Comparison of ENCODE assay signal across 17 mouse cellular contexts in genomic region chr7:143038174-143038931, GRCm38 (mm10). TPM values are rescaled to one million over a fixed set of nuclear protein-coding genes. Genes with fewer than 3 reads are reported as not detected.
DNase-seq lines count a peak whose midpoint lies in the region; ATAC-seq lines count a peak whose summit lies in the region.
"Had no signal": no experiment of that assay in that cellular context is flagged by ENCODE, and none has a peak within 500 bp of the region (broad histone marks: within the 10 kb centered on the region; RNA-seq: fewer than 3 reads in every experiment).

No protein-coding gene starts in this region.

- no peak overlapping the region for H3K4me2 ChIP-seq in liver, embryonic 13.5 days
- no peak overlapping the region for H3K4me2 ChIP-seq in liver, embryonic 12.5 days
- H3K4me2 ChIP-seq in midbrain, embryonic 14.5 days (ENCODE audit: low read length) = no peak overlapping the region
- H3K4me2 ChIP-seq: heart, embryonic 15.5 days; hindbrain, embryonic 14.5 days had no signal

- H3K4me3 ChIP-seq in liver, embryonic 13.5 days (replicated peaks) = no peak overlapping the region
- no peak overlapping the region for H3K4me3 ChIP-seq in liver, embryonic 12.5 days
- no peak overlapping the region for H3K4me3 ChIP-seq in brown adipose tissue, adult 24 weeks (ENCODE audit: insufficient read depth, low read depth, low read length)
- no peak overlapping the region for H3K4me3 ChIP-seq in midbrain, embryonic 14.5 days (replicated peaks; ENCODE audit: low read depth, low read length)
- H3K4me3 ChIP-seq: forebrain, embryonic 10.5 days; heart, embryonic 15.5 days; myocyte had no signal

- no peak overlapping the region for H3K9ac ChIP-seq in liver, embryonic 13.5 days
- no peak overlapping the region for H3K9ac ChIP-seq in liver, embryonic 12.5 days
- no peak overlapping the region for H3K9ac ChIP-seq in midbrain, embryonic 14.5 days (replicated peaks; ENCODE audit: low read length)
- H3K9ac ChIP-seq: heart, embryonic 15.5 days; hindbrain, embryonic 14.5 days had no signal

- no peaks in the 10 kb centered on the region for H3K36me3 ChIP-seq in liver, embryonic 13.5 days
- no peaks in the 10 kb centered on the region for H3K36me3 ChIP-seq in liver, embryonic 12.5 days
- H3K36me3 ChIP-seq in midbrain, embryonic 14.5 days (ENCODE audit: control insufficient read depth, insufficient read depth, low read length) = no peaks in the 10 kb centered on the region
- H3K36me3 ChIP-seq: forebrain, embryonic 10.5 days; heart, embryonic 15.5 days had no signal

- 44% methylated on average over 3 of the region's 3 CpGs for WGBS in liver, embryonic 13.5 days (ENCODE audit: insufficient replicate concordance)
- 49% methylated on average over 3 of the region's 3 CpGs for WGBS in liver, embryonic 12.5 days (ENCODE audit: insufficient replicate concordance)
- WGBS in midbrain, embryonic 14.5 days = 96% methylated on average over 3 of the region's 3 CpGs

- DNase-seq in liver, embryonic 13.5 days = no peak
- peak; percentile 33 for DNase-seq in CD4-positive, CD25-positive, alpha-beta regulatory T cell, adult 2 months (ENCODE audit: low read depth, low spot score)
- DNase-seq in retina, embryonic 14.5 days (ENCODE audit: low spot score) = no peak
- no peak for DNase-seq in kidney, postnatal 10 days
- DNase-seq in midbrain, embryonic 14.5 days = no peak
- DNase-seq: cerebellum, adult 8-10 months; kidney, adult 11 months; kidney, postnatal 25 days; thymus, adult 2 months had no signal

- peaks cover 27% of the 10 kb centered on the region for H3K4me1 ChIP-seq in liver, embryonic 13.5 days (replicated peaks)
- peaks cover 34% of the 10 kb centered on the region for H3K4me1 ChIP-seq in liver, embryonic 12.5 days
- H3K4me1 ChIP-seq in brown adipose tissue, adult 24 weeks (ENCODE audit: control insufficient read depth, insufficient read depth, insufficient read length, low read length) = peaks cover 33% of the 10 kb centered on the region
- no peaks in the 10 kb centered on the region for H3K4me1 ChIP-seq in midbrain, embryonic 14.5 days (ENCODE audit: control insufficient read depth, insufficient read depth, low read length)

- H3K27ac ChIP-seq in liver, embryonic 13.5 days = 0 out of 2 replicates have a peak overlapping the region, but pooled peaks have one; percentile 13
- H3K27ac ChIP-seq in liver, embryonic 12.5 days = no peak overlapping the region
- H3K27ac ChIP-seq in brown adipose tissue, adult 24 weeks (replicated peaks; ENCODE audit: low read depth, low read length) = peak overlapping the region; percentile 63; the same call in 1 of the 2 replicates
- no peak overlapping the region for H3K27ac ChIP-seq in midbrain, embryonic 14.5 days (replicated peaks; ENCODE audit: low read depth, low read length)
- H3K27ac ChIP-seq: forebrain, embryonic 10.5 days; heart, embryonic 15.5 days; hindbrain, embryonic 14.5 days had no signal

- no peak for ATAC-seq in liver, embryonic 13.5 days (ENCODE audit: low read depth)
- no peak for ATAC-seq in liver, embryonic 12.5 days
- peak; percentile 72 for ATAC-seq in megakaryocyte progenitor cell, adult 5-6 weeks (replicated peaks; ENCODE audit: poor library complexity)
- ATAC-seq in midbrain, embryonic 14.5 days (ENCODE audit: low FRiP score, low TSS enrichment) = no peak
- ATAC-seq: Patski had no signal

- H3K27me3 ChIP-seq in liver, embryonic 13.5 days = no peaks in the 10 kb centered on the region
- H3K27me3 ChIP-seq in liver, embryonic 12.5 days (replicated peaks) = 0 out of 2 replicates have a peak, but pooled peaks cover 3% of the 10 kb centered on the region
- no peaks in the 10 kb centered on the region for H3K27me3 ChIP-seq in midbrain, embryonic 14.5 days (ENCODE audit: control insufficient read depth, insufficient read depth, low read length)
- H3K27me3 ChIP-seq: heart, embryonic 15.5 days; Patski had no signal

- H3K9me3 ChIP-seq in liver, embryonic 13.5 days (replicated peaks) = no peaks in the 10 kb centered on the region
- no peaks in the 10 kb centered on the region for H3K9me3 ChIP-seq in liver, embryonic 12.5 days (replicated peaks)
- H3K9me3 ChIP-seq in midbrain, embryonic 14.5 days (ENCODE audit: control insufficient read depth, low read length) = no peaks in the 10 kb centered on the region
- H3K9me3 ChIP-seq: forebrain, embryonic 10.5 days; heart, embryonic 15.5 days had no signal

RNA-seq across cellular contexts. Expression of gene Cd81, which starts 14.2 kb away (rescaled TPM):
- 130 and 131 TPM in 2 replicates for polyA plus RNA-seq in liver, embryonic 13.5 days (2015; fragmentation: Nextera tagmentation; extraction: Ambion mirVana)
- polyA plus RNA-seq in liver, embryonic 12.5 days (2016; fragmentation: Nextera tagmentation; extraction: Ambion mirVana) = 154 TPM in 2 replicates
- polyA plus RNA-seq in brown adipose tissue, adult 24 weeks (2012; ENCODE audit: insufficient read depth, insufficient read length, missing spikeins) = 289 and 375 TPM in 2 replicates
- 118 and 140 TPM in 2 replicates for total RNA-seq in megakaryocyte progenitor cell, adult 5-6 weeks (2015)
- total RNA-seq in megakaryocyte progenitor cell, adult 5-6 weeks (2017) = 121 and 181 TPM in 2 replicates
- 316 and 322 TPM in 2 replicates for polyA plus RNA-seq in midbrain, embryonic 14.5 days (2014; fragmentation: Nextera tagmentation; extraction: Ambion mirVana)

RNA-seq across cellular contexts. Expression of gene Tssc4, which starts 30.7 kb away (rescaled TPM):
- 44.2 and 45.3 TPM in 2 replicates for polyA plus RNA-seq in liver, embryonic 13.5 days (2015; fragmentation: Nextera tagmentation; extraction: Ambion mirVana)
- 50.2 and 50.5 TPM in 2 replicates for polyA plus RNA-seq in liver, embryonic 12.5 days (2016; fragmentation: Nextera tagmentation; extraction: Ambion mirVana)
- 6.7 and 13.2 TPM in 2 replicates for polyA plus RNA-seq in brown adipose tissue, adult 24 weeks (2012; ENCODE audit: insufficient read depth, insufficient read length, missing spikeins)
- total RNA-seq in megakaryocyte progenitor cell, adult 5-6 weeks (2015) = 18.7 and 23.5 TPM in 2 replicates
- total RNA-seq in megakaryocyte progenitor cell, adult 5-6 weeks (2017) = 26.8 and 33.7 TPM in 2 replicates
- polyA plus RNA-seq in midbrain, embryonic 14.5 days (2014; fragmentation: Nextera tagmentation; extraction: Ambion mirVana) = 70.4 and 102 TPM in 2 replicates

RNA-seq across cellular contexts. Expression of gene Tspan32, which starts 33.5 kb away (rescaled TPM):
- polyA plus RNA-seq in liver, embryonic 13.5 days (2015; fragmentation: Nextera tagmentation; extraction: Ambion mirVana) = 89.4 and 99.6 TPM in 2 replicates
- 105 and 106 TPM in 2 replicates for polyA plus RNA-seq in liver, embryonic 12.5 days (2016; fragmentation: Nextera tagmentation; extraction: Ambion mirVana)
- polyA plus RNA-seq in brown adipose tissue, adult 24 weeks (2012; ENCODE audit: insufficient read depth, insufficient read length, missing spikeins) = 0.83 and 1.3 TPM in 2 replicates
- 127 and 144 TPM in 2 replicates for total RNA-seq in megakaryocyte progenitor cell, adult 5-6 weeks (2015)
- total RNA-seq in megakaryocyte progenitor cell, adult 5-6 weeks (2017) = 98.1 and 105 TPM in 2 replicates
- polyA plus RNA-seq in midbrain, embryonic 14.5 days (2014; fragmentation: Nextera tagmentation; extraction: Ambion mirVana) = 0.27 and 0.57 TPM in 2 replicates

RNA-seq across cellular contexts. Expression of gene Trpm5, which starts 56.1 kb away (rescaled TPM):
- polyA plus RNA-seq in liver, embryonic 13.5 days (2015; fragmentation: Nextera tagmentation; extraction: Ambion mirVana) = 0.73 and 0.75 TPM in 2 replicates
- 1.3 and 1.6 TPM in 2 replicates for polyA plus RNA-seq in liver, embryonic 12.5 days (2016; fragmentation: Nextera tagmentation; extraction: Ambion mirVana)
- polyA plus RNA-seq in brown adipose tissue, adult 24 weeks (2012; ENCODE audit: insufficient read depth, insufficient read length, missing spikeins) = not detected in 2 replicates
- total RNA-seq in megakaryocyte progenitor cell, adult 5-6 weeks (2015) = not detected in 2 replicates
- total RNA-seq in megakaryocyte progenitor cell, adult 5-6 weeks (2017) = not detected in 2 replicates
- 0.40 and 1.3 TPM in 2 replicates for polyA plus RNA-seq in midbrain, embryonic 14.5 days (2014; fragmentation: Nextera tagmentation; extraction: Ambion mirVana)

Comparison
In these comparisons a context has a peak if more than half of its experiments do, and no peak if none do; other contexts are left out.
1. H3K27ac ChIP-seq: peak in liver, embryonic 13.5 days (single experiment) and brown adipose tissue, adult 24 weeks (single experiment); none in liver, embryonic 12.5 days (single experiment) and midbrain, embryonic 14.5 days (single experiment).
2. RNA of gene Tspan32, which starts 33.5 kb away (polyA plus RNA-seq): 105 to 106 TPM in liver, embryonic 12.5 days and 89.4 to 99.6 TPM in liver, embryonic 13.5 days; 0.83 to 1.3 TPM in brown adipose tissue, adult 24 weeks and 0.27 to 0.57 TPM in midbrain, embryonic 14.5 days; every median in the first group is over 10 times any median in the second.